Mouse (Mus musculus): ENCODE measurements around the gene Chrm3. TPM values are rescaled to one million over a fixed set of nuclear protein-coding genes. Genes with fewer than 3 reads are reported as not detected.
"Not testable (repeated sequence)": the region's sequence is repeated elsewhere in the genome, so short reads cannot be mapped to it uniquely, and the experiment has no call there.

Gene Chrm3
- polyA plus RNA-seq (2012; fragmentation: generic; extraction: Trizol) = not detected

- no peaks in the 10 kb centered on the region for H3K27me3 ChIP-seq (ENCODE audit: control insufficient read depth, insufficient read depth, insufficient read length)
These were observed at the start of gene Chrm3 for GRCm38 (mm10) chr13:10360777-10361176. TSS of gene Chrm3 (minus strand) at chr13:10360847.

GRCm38 (mm10) chr13:10394364-10394763 is 33.7 kb upstream of the Chrm3 start:
- H3K79me2 ChIP-seq (ENCODE audit: control insufficient read depth, insufficient read depth) = no peaks in the 10 kb centered on the region
- H3K36me3 ChIP-seq (ENCODE audit: control insufficient read depth, insufficient read depth) = no peaks in the 10 kb centered on the region
- H3K4me3 ChIP-seq = no peak overlapping the region
- no peaks in the 10 kb centered on the region for H3K27me3 ChIP-seq (ENCODE audit: control insufficient read depth, insufficient read depth, insufficient read length)
- H3ac ChIP-seq (ENCODE audit: control insufficient read depth, insufficient read length) = no peak overlapping the region
- TF ChIP-seq REST (IDR thresholded peaks at IDR 0.05; ENCODE audit: insufficient read depth, insufficient read length) = no peak
- no peak for TF ChIP-seq MYOG (IDR thresholded peaks at IDR 0.05; ENCODE audit: control insufficient read depth in 1 of 3, insufficient read depth in 1 of 3, insufficient read length in 2 of 3, low read depth in 2 of 3)
- TF ChIP-seq CEBPB (IDR thresholded peaks at IDR 0.05; ENCODE audit: insufficient read depth, poor library complexity, severe bottlenecking) = no peak
- no peak for TF ChIP-seq POLR2AphosphoS2 (IDR thresholded peaks at IDR 0.05; ENCODE audit: insufficient read length, low read depth)
- TF ChIP-seq TCF3 (IDR thresholded peaks at IDR 0.05; ENCODE audit: insufficient read length, low read depth) = no peak
- no peak for TF ChIP-seq MYOD1 (IDR thresholded peaks at IDR 0.05; ENCODE audit: control insufficient read depth in 1 of 3, insufficient read length in 2 of 3, low read depth in 2 of 3)
- H3K4me2 ChIP-seq (ENCODE audit: low read depth) = no peak overlapping the region

More at GRCm38 (mm10) chr13:10360777-10361176, at the start of gene Chrm3:
- H3K36me3 ChIP-seq (ENCODE audit: control insufficient read depth, insufficient read depth) = no peaks in the 10 kb centered on the region
- no peak within 1 kb of the TSS for H3ac ChIP-seq (ENCODE audit: control insufficient read depth, insufficient read length)
- TF ChIP-seq USF1 (IDR thresholded peaks at IDR 0.05; ENCODE audit: low read depth) (no peak), CEBPB (IDR thresholded peaks at IDR 0.05; ENCODE audit: insufficient read depth, poor library complexity, severe bottlenecking) (no peak), POLR2AphosphoS2 (IDR thresholded peaks at IDR 0.05; ENCODE audit: insufficient read length, low read depth) (no peak), MYOG (IDR thresholded peaks at IDR 0.05; ENCODE audit: control insufficient read depth in 1 of 3, insufficient read depth in 1 of 3, insufficient read length in 2 of 3, low read depth in 2 of 3) (no peak), MYOD1 (IDR thresholded peaks at IDR 0.05; ENCODE audit: control insufficient read depth in 1 of 3, insufficient read length in 2 of 3, low read depth in 2 of 3) (no peak), POLR2A (IDR thresholded peaks at IDR 0.05; ENCODE audit: insufficient read length, low read depth) (no peak), E2F4 (IDR thresholded peaks at IDR 0.05; ENCODE audit: insufficient read depth) (no peak), TCF3 (IDR thresholded peaks at IDR 0.05; ENCODE audit: insufficient read length, low read depth) (no peak), TCF12 (IDR thresholded peaks at IDR 0.05; ENCODE audit: insufficient read depth, poor library complexity, severe bottlenecking) (no peak), MAX (IDR thresholded peaks at IDR 0.05; ENCODE audit: low read depth) (no peak), SRF (IDR thresholded peaks at IDR 0.05; ENCODE audit: control insufficient read depth, insufficient read length, low read depth) (no peak)
- no peak within 1 kb of the TSS for H3K4me2 ChIP-seq (ENCODE audit: low read depth)
- no peak within 1 kb of the TSS for H3K4me3 ChIP-seq
- H3K79me2 ChIP-seq (ENCODE audit: control insufficient read depth, insufficient read depth) = no peaks in the 10 kb centered on the region

- not testable (repeated sequence) for H3K27me3 ChIP-seq (ENCODE audit: control insufficient read depth, insufficient read depth, insufficient read length); H3K4me3 ChIP-seq; H3K4me2 ChIP-seq (ENCODE audit: low read depth); H3K79me2 ChIP-seq (ENCODE audit: control insufficient read depth, insufficient read depth); H3ac ChIP-seq (ENCODE audit: control insufficient read depth, insufficient read length); H3K36me3 ChIP-seq (ENCODE audit: control insufficient read depth, insufficient read depth)
These were observed 14.8 kb upstream of the Chrm3 start for GRCm38 (mm10) chr13:10375487-10375886.

GRCm38 (mm10) chr13:10360199-10360694 is 400 bp downstream of the Chrm3 start:
- H3K79me2 ChIP-seq (ENCODE audit: control insufficient read depth, insufficient read depth) = no peaks in the 10 kb centered on the region
- H3K4me3 ChIP-seq = no peak overlapping the region
- TF ChIP-seq MYOG (IDR thresholded peaks at IDR 0.05; ENCODE audit: control insufficient read depth in 1 of 3, insufficient read depth in 1 of 3, insufficient read length in 2 of 3, low read depth in 2 of 3) (no peak), POLR2AphosphoS2 (IDR thresholded peaks at IDR 0.05; ENCODE audit: insufficient read length, low read depth) (no peak), TCF12 (IDR thresholded peaks at IDR 0.05; ENCODE audit: insufficient read depth, poor library complexity, severe bottlenecking) (no peak), REST (IDR thresholded peaks at IDR 0.05; ENCODE audit: insufficient read depth, insufficient read length) (no peak), CEBPB (IDR thresholded peaks at IDR 0.05; ENCODE audit: insufficient read depth, poor library complexity, severe bottlenecking) (no peak), E2F4 (IDR thresholded peaks at IDR 0.05; ENCODE audit: insufficient read depth) (no peak), SRF (IDR thresholded peaks at IDR 0.05; ENCODE audit: control insufficient read depth, insufficient read length, low read depth) (no peak), MAX (IDR thresholded peaks at IDR 0.05; ENCODE audit: low read depth) (no peak), POLR2A (IDR thresholded peaks at IDR 0.05; ENCODE audit: insufficient read length, low read depth) (no peak), USF1 (IDR thresholded peaks at IDR 0.05; ENCODE audit: low read depth) (no peak), MYOD1 (IDR thresholded peaks at IDR 0.05; ENCODE audit: control insufficient read depth in 1 of 3, insufficient read length in 2 of 3, low read depth in 2 of 3) (no peak), TCF3 (IDR thresholded peaks at IDR 0.05; ENCODE audit: insufficient read length, low read depth) (no peak)
- no peaks in the 10 kb centered on the region for H3K27me3 ChIP-seq (ENCODE audit: control insufficient read depth, insufficient read depth, insufficient read length)
- no peaks in the 10 kb centered on the region for H3K36me3 ChIP-seq (ENCODE audit: control insufficient read depth, insufficient read depth)
- no peak overlapping the region for H3ac ChIP-seq (ENCODE audit: control insufficient read depth, insufficient read length)
- H3K4me2 ChIP-seq (ENCODE audit: low read depth) = no peak overlapping the region

GRCm38 (mm10) chr13:10359516-10360198 is 990 bp downstream of the Chrm3 start:
- H3K4me3 ChIP-seq = no peak overlapping the region
- H3ac ChIP-seq (ENCODE audit: control insufficient read depth, insufficient read length) = no peak overlapping the region
- TF ChIP-seq POLR2A (IDR thresholded peaks at IDR 0.05; ENCODE audit: insufficient read length, low read depth) = no peak
- TF ChIP-seq E2F4 (IDR thresholded peaks at IDR 0.05; ENCODE audit: insufficient read depth) = no peak
- no peak for TF ChIP-seq MYOD1 (IDR thresholded peaks at IDR 0.05; ENCODE audit: control insufficient read depth in 1 of 3, insufficient read length in 2 of 3, low read depth in 2 of 3)
- TF ChIP-seq POLR2AphosphoS2 (IDR thresholded peaks at IDR 0.05; ENCODE audit: insufficient read length, low read depth) = no peak
- TF ChIP-seq SRF (IDR thresholded peaks at IDR 0.05; ENCODE audit: control insufficient read depth, insufficient read length, low read depth) = no peak
- no peak for TF ChIP-seq CEBPB (IDR thresholded peaks at IDR 0.05; ENCODE audit: insufficient read depth, poor library complexity, severe bottlenecking)
- TF ChIP-seq MAX (IDR thresholded peaks at IDR 0.05; ENCODE audit: low read depth) = no peak
- TF ChIP-seq TCF12 (IDR thresholded peaks at IDR 0.05; ENCODE audit: insufficient read depth, poor library complexity, severe bottlenecking) = no peak
- no peak for TF ChIP-seq MYOG (IDR thresholded peaks at IDR 0.05; ENCODE audit: control insufficient read depth in 1 of 3, insufficient read depth in 1 of 3, insufficient read length in 2 of 3, low read depth in 2 of 3)
- no peak for TF ChIP-seq TCF3 (IDR thresholded peaks at IDR 0.05; ENCODE audit: insufficient read length, low read depth)
- TF ChIP-seq REST (IDR thresholded peaks at IDR 0.05; ENCODE audit: insufficient read depth, insufficient read length) = no peak
- TF ChIP-seq USF1 (IDR thresholded peaks at IDR 0.05; ENCODE audit: low read depth) = no peak
- H3K4me2 ChIP-seq (ENCODE audit: low read depth) = no peak overlapping the region
- H3K27me3 ChIP-seq (ENCODE audit: control insufficient read depth, insufficient read depth, insufficient read length) = no peaks in the 10 kb centered on the region
- H3K79me2 ChIP-seq (ENCODE audit: control insufficient read depth, insufficient read depth) = no peaks in the 10 kb centered on the region
- no peaks in the 10 kb centered on the region for H3K36me3 ChIP-seq (ENCODE audit: control insufficient read depth, insufficient read depth)

All from myocyte (in vitro differentiated cells).